Mouse (Mus musculus) effector memory CD4-positive, alpha-beta T cell, adult 5 months (primary cell): Measurements from ENCODE around the gene Lpar6. TPM values are rescaled to one million over a fixed set of nuclear protein-coding genes. Genes with fewer than 3 reads are reported as not detected.

Experiments
- polyA plus RNA-seq: library from polyadenylated mRNA; unstranded; fragments of 100-300 nt; shearing (Covaris generic); gene quantifications from one replicate; pipeline ENCODE4 v1.2.1, GENCODE M21; 2017

The Lpar6 gene
- 12.9 TPM for polyA plus RNA-seq

DNA sequence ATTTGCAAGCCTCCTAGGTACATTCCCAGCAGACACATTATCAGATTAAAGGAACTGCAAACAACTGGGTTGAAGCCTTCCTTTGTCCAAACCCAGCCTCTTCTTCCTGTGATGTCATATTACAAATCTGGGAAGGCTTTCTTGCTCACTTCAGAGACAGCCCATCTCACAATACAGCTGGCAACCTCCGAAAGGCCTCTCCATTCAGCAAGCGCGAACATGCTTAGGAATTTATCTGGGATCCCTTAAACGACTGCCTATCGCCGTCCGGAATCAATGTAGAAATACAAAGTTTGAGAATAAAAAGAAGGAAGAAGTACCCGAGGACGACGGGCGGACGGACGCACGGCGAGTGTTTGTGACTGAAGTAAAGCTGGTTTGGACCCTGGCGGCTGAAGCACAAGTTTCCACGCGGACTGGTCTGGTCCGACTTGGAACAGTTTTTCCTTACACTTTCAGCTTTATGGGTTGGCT, at the start of gene Lpar6:
Lpar6 (plus strand) TSS at position 48 of the 474 bp plus-strand sequence.

Other genes with a start within 250 kb of the Lpar6 start
- gene Cysltr2, start 188.8 kb upstream of the Lpar6 start, polyA plus RNA-seq, result 52.1 TPM
- 71.5 TPM for gene Rcbtb2, start 114.9 kb upstream of the Lpar6 start, polyA plus RNA-seq
- 70.8 TPM for gene Rb1, start 87.9 kb downstream of the Lpar6 start, polyA plus RNA-seq
- gene Itm2b, start 147.4 kb downstream of the Lpar6 start, polyA plus RNA-seq, result 1,239 TPM